Mouse (Mus musculus) adipocyte (in vitro differentiated cells): ENCODE results near the gene Snta1.

Experiments
- DNase-seq: peaks from one replicate; pipeline ENCODE4 v3.0.0-alpha.2; 2016; ENCODE audit warnings: low spot score

Snta1 gene

DNA sequence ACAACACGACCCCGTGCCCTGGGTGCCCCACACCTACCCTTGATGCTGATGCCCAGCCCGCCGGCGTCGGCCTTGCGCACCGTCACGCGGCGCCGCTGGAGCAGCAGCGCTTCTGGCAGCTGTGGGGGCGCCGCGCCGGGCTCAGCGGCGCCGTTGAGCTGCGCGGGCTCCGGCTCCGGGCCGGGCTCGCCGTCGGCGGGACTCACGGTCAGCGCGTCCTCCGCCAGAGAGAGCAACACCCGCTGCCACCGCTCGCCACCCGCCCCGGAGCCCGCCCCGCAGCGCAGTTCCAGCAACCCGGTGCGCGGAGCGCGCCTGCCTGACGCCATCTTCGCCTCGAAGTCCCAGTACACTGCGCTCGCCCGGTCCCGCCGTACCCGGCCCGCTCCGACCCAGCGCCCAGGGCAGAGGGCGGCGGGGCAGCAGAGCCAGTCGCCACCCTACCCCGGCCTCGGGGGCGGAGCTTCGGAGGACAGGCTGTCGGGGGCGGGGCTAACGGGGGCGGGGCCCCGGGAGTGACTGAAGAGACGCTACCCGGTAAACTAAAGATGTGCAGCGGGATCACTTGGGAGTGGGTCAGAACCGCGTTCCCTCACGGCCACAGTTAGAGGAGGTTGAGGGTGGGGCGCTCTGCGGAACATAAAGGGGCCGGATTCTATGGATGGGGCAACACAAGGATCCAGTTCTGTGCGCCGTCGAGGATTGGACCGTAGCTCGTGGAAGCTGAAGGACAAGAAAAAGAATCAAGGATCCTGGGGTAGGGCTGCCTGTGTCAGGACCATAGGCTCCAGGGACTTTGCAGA is at the start of gene Snta1:
TSS of gene Snta1 (minus strand) at position 457 of the 803 bp plus-strand sequence.
- no peak for DNase-seq

- no peak for DNase-seq
Observed at GRCm38 (mm10) chr2:154456621-154457020, 48.7 kb upstream of the Snta1 start.

- peak; percentile 89 for DNase-seq
Observed at GRCm38 (mm10) chr2:154455776-154456175, 47.9 kb upstream of the Snta1 start.

GRCm38 (mm10) chr2:154454605-154455004 is 46.7 kb upstream of the Snta1 start:
- DNase-seq = no peak

GRCm38 (mm10) chr2:154454099-154454498 is 46.2 kb upstream of the Snta1 start:
- DNase-seq = no peak

DNA sequence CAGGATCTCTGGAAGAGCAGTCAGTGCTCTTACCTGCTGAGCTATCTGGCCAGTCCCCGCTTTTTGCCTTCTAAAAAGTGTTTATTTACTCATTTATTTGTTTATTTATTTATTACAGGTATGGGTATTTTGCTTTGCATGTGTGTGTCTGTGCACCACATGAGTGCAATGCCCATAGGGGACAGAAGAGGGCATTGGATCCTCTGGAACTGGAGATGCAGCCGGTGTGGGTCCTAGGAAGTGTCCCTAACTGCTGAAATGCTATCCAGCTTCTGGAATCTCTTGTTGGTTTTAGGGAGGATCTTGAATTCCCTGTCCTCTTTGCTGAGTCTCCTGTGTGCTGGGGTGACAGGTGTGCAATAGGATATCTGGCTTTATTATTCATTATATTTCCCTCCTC is 45.1 kb upstream of the Snta1 start:
- DNase-seq = no peak

DNA sequence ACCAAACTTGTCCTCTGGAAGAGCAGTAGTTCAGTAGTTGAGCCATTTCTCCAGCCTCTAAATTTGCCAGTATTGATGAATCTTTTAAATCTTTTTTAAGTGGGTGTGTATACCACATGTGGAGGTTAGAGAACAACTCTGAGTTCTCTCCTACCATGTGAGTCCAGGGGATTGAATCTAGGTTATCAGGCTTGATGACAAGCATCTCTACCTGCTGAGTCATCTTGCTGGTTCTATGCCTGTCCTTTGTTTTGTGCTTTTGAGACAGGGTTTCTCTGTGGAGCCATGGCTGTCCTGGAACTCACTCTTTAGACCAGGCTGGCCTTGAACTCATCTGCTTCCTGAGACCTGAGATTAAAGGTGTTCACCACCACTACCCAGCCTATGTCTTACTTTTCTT is 40.7 kb upstream of the Snta1 start:
- no peak for DNase-seq

GRCm38 (mm10) chr2:154447821-154448220 is 39.9 kb upstream of the Snta1 start:
- no peak for DNase-seq

DNA sequence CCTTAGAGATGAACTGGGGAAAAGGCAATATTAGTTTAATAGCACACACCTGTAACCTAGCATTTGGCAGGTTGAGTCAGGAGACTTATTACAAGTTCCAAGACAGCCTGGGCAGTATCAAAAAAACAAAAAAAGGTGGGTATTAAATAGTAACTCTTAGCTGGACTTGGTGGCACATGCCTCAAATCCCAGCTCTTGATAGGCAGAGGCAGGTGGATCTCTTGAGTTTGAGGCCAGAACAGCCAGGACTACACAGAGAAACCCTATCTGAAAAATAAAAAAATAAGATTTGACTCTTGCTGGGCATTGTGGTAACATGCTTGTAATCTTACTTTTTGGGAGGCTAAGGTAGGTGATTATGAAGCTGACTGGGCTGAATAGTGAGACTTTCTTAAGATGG is 32.6 kb upstream of the Snta1 start:
- no peak for DNase-seq

DNA sequence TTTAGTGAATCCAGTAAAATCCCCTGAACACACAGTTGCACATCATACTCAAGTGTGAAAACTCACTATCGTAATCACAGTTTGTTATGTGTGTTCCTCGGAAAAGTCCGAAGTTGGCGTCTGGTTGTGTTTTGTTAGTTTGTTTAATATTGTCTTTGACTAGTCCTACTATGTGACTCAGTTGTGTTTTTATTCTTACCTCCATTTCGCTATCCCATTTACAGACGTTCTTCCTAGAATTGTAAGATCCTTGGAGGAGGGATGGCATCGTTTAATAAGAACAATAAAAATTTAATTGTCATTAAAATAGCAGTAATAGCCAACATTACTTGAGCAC is 29.3 kb upstream of the Snta1 start:
- no peak for DNase-seq

GRCm38 (mm10) chr2:154436458-154437190 is 28.7 kb upstream of the Snta1 start, which contains the start of gene Cbfa2t2:
Cbfa2t2 (plus strand) TSS chr2:154436481.
- peak; percentile 67 for DNase-seq

DNA sequence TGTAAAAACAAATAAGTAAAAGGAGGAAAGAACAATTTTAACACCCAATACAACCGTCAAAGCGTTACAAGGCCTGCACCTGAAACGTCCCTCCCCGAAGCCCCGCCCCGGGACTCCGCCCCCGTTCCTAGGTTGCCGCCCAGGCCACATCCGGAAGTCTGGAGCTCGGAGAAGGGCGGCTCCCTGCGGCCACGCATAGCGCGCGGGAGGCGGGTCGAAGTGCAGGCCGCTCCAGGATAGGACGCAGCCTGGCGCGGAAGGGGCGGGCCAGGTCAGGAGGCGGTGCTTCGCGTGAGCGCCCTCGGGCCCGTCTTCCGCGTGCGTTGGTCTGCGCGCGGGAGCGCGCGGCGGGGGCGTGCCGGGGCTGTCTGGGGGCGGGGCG is 28.2 kb upstream of the Snta1 start:
- DNase-seq = peak; percentile 98

DNA sequence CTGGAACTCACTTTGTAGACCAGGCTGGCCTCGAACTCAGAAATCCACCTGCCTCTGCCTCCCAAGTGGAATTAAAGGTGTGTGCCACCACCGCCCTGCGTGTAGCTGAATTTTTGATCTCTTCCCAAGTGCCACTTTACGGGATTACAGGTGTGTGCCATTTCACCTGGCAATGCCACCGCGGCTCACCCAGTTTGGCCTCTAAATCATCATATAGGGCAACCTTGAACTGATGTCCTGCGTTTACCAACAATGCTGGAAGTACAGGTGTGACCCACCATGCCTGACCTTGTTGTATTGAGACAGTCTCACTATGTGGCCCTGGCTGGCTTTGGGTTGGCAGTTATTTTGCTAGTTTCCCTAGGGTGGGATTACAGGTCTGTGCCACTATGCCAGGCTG is 26.8 kb upstream of the Snta1 start:
- DNase-seq = no peak

- no peak for DNase-seq
Observed at GRCm38 (mm10) chr2:154433391-154433790, 25.5 kb upstream of the Snta1 start.

DNA sequence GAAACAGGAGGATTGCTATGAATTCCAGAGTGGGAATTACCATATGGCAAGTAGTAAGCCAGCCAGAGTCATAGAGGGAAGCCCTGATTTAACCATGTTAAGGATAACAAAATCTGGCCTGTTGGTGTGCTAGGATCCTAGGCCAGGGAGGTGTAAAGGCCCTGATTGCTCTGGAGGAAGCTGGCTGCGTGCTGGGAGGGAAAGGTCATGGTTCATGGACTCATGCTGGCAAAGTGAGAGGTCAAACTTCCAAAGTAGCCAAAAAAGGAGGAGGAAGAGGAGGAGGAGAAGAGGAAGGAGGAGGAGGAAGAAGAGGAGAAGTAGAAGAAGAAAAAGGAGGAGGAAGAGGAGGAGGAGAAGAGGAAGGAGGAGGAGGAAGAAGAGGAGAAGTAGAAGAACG is 24.8 kb upstream of the Snta1 start:
- DNase-seq = peak; percentile 47

DNA sequence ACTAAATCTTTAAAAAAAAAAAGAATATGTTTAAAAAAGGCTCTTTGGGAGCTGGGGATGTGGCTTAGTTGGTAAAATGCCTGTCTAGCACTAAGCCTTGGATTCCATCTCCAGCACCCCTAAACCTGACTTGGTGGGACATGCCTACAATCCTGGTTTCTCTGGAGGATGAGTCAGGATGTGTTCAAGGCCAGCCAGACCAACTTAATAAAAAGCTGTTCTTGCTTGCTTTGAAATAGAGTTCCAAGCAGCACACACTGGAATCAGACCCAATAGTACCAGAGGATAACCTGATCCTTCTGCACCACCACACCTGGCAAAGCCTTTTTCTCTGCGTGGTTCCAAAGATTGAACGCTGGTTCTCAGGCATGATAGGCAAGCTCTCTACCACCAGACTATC is 22.7 kb upstream of the Snta1 start:
- no peak for DNase-seq

- no peak for DNase-seq
Observed at GRCm38 (mm10) chr2:154427853-154428360, 20.0 kb upstream of the Snta1 start.

GRCm38 (mm10) chr2:154426905-154427852 is 19.3 kb upstream of the Snta1 start:
- no peak for DNase-seq

- no peak for DNase-seq
Observed at GRCm38 (mm10) chr2:154426188-154426904, 18.4 kb upstream of the Snta1 start.

- no peak for DNase-seq
Observed at GRCm38 (mm10) chr2:154425522-154425921, 17.6 kb upstream of the Snta1 start.

- DNase-seq = no peak
Observed at GRCm38 (mm10) chr2:154423548-154423947, 15.6 kb upstream of the Snta1 start.

DNA sequence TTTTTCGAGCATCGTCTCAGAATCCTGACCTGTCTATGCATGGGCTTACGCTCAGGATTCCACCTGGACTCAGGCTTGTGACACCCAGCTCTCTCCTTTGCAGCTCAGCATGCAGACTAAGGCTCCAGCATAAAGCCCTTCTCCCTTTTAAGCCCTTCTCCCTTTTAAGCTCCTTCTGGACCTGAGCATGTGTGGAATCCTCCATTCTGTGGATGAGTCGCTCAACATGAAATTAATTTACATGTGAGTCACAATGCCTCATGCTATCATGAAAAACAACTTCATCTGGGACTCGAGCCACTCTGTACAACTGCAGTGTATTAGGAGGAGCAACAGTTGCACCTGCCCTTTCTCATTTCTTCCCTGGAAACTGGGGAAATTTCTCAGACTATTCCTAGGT is 14.3 kb upstream of the Snta1 start:
- DNase-seq = no peak
